ENCODE assay signal across 19 mouse cellular contexts in genomic region chr10:52024053-52024410, GRCm38 (mm10). TPM values are rescaled to one million over a fixed set of nuclear protein-coding genes. Genes with fewer than 3 reads are reported as not detected.
"Had no signal": no experiment of that assay in that cellular context is flagged by ENCODE, and none has a peak within 500 bp of the region (broad histone marks: within the 10 kb centered on the region; RNA-seq: fewer than 3 reads in every experiment).

No protein-coding gene starts in this region.

- DNase-seq: kidney, adult 2 months; kidney, postnatal 14 days; left cerebral cortex, postnatal 4 days; lung, embryonic 14.5 days; lung, postnatal 10 days; lung, postnatal 4 days; right cerebral cortex, postnatal 4 days; spleen, adult 18-20 months; thymus, adult 2 months; thymus, postnatal 4 days had no signal

- H3K9me3 ChIP-seq: kidney, embryonic 15.5 days; liver, embryonic 12.5 days; midbrain, embryonic 12.5 days; neural tube, embryonic 12.5 days had no signal

- H3K36me3 ChIP-seq: kidney, embryonic 15.5 days; liver, embryonic 12.5 days; midbrain, embryonic 12.5 days; neural tube, embryonic 12.5 days had no signal

- H3K4me3 ChIP-seq: kidney, embryonic 15.5 days; liver, embryonic 12.5 days; neural tube, embryonic 12.5 days had no signal

- H3K4me2 ChIP-seq: liver, embryonic 12.5 days; lung, embryonic 14.5 days; midbrain, embryonic 12.5 days had no signal

- ATAC-seq: liver, embryonic 12.5 days had no signal

- H3K9ac ChIP-seq: kidney, embryonic 15.5 days; liver, embryonic 12.5 days; lung, embryonic 14.5 days; midbrain, embryonic 12.5 days; neural tube, embryonic 12.5 days had no signal

- H3K27ac ChIP-seq: kidney, embryonic 15.5 days; liver, embryonic 12.5 days; midbrain, embryonic 12.5 days; neural tube, embryonic 12.5 days had no signal

RNA-seq across cellular contexts. Expression of gene Vgll2, which starts 1.7 kb away (rescaled TPM):
- total RNA-seq: layer of hippocampus, postnatal 14 days; left cerebral cortex, adult 18-20 months; left cerebral cortex, postnatal 4 days; megakaryocyte, adult 5-6 weeks; neutrophil, adult 5-6 weeks had no signal
- polyA plus RNA-seq: large intestine, adult 2 months; lung, embryonic 14.5 days had no signal
